Mouse (Mus musculus) small intestine, adult 2 months (tissue): ENCODE measurements at regions not wholly inside any gene's neighbourhood (a gene's known extent, or its start where the extent isn't known, plus 50 kb on each side); places are given as distances from the start of the nearest gene placed in this dataset.
A peak's percentile ranks its signal among the peaks of the same experiment; 100 is the strongest.

Experiments used
- H3K27ac ChIP-seq: fragments of 200-500 bp; 2 replicates; pipeline ENCODE4 v1.5.1; 2012; ENCODE audit warnings: low read depth, low read length, control low read depth, inconsistent platforms; ENCODE audit not compliant: insufficient read depth
- H3K27me3 ChIP-seq: fragments of 200-500 bp; 2 replicates; pipeline ENCODE4 v1.6.1; 2012; ENCODE audit warnings: mild to moderate bottlenecking, moderate library complexity, low read length, inconsistent platforms; ENCODE audit not compliant: control insufficient read depth, insufficient read depth
- H3K36me3 ChIP-seq: fragments of 200-500 bp; 2 replicates; pipeline ENCODE4 v1.6.1; 2012; ENCODE audit warnings: mild to moderate bottlenecking, low read length, control low read depth, inconsistent platforms; ENCODE audit not compliant: control insufficient read depth, insufficient read depth
- H3K4me1 ChIP-seq: fragments of 200-500 bp; 2 replicates; pipeline ENCODE4 v1.6.1; 2012; ENCODE audit warnings: low read length, inconsistent platforms, mixed read lengths; ENCODE audit not compliant: control insufficient read depth, insufficient read depth, insufficient read length
- H3K4me3 ChIP-seq: fragments of 200-500 bp; 2 replicates; pipeline ENCODE4 v1.5.1; 2012; ENCODE audit warnings: low read depth, mild to moderate bottlenecking, control low read depth, inconsistent platforms, low read length, moderate library complexity
- CTCF ChIP-seq: fragments of 200-500 bp; IDR thresholded peaks from 2 replicates; pipeline ENCODE4 v1.5.1; 2012; ENCODE audit warnings: low read depth, mild to moderate bottlenecking, control low read depth, inconsistent platforms, low read length, moderate library complexity, mixed read lengths; ENCODE audit not compliant: insufficient replicate concordance, insufficient read length; ENCODE audit errors: extremely low read depth
- POLR2A ChIP-seq: fragments of 200-500 bp; IDR thresholded peaks from 2 replicates; pipeline ENCODE4 v1.6.1; 2012; ENCODE audit warnings: low read depth, mild to moderate bottlenecking, control low read depth, inconsistent platforms, low read length, moderate library complexity
- WGBS: fragments of 180-500 bp; shearing (Covaris S2); methylation state at CpG from one replicate; pipeline ENCODE4 v1.1.7; 2018; 5-methylcytosine and 5-hydroxymethylcytosine counted together

GRCm38 (mm10) chr15:68384571-68385335, 1884.0 kb upstream of the Lrrc6 start:
- no peaks in the 10 kb centered on the region for H3K36me3 ChIP-seq
- no peaks in the 10 kb centered on the region for H3K4me1 ChIP-seq
- H3K27me3 ChIP-seq, result no peaks in the 10 kb centered on the region
- no peak overlapping the region for H3K27ac ChIP-seq
- no peak overlapping the region for H3K4me3 ChIP-seq
- whole genome bisulfite sequencing, result 55% methylated on average over 10 of the region's 10 CpGs
- no peak for TF ChIP-seq POLR2A
- no peak for TF ChIP-seq CTCF

DNA sequence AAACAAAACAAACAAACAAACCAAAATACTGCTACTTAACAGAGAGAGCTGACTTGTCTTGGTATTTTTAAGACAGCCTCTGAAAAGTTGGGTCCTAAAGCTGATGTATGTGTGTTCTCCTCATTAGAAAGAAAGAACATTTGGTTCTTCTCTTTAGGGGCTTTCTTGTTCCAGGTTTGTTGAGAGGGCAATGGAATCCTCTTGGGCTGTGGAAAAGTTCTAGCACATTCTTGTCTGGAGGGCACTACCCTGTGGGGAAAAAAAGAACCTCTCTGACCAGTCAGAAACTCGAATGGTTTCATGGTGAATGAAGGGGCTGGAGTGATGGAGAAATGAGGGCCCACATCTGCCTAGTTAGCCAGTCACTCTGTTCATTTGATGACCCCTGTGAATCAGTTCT, 1874.5 kb upstream of the Lrrc6 start:
- 39% methylated on average over 1 of the region's 1 CpGs for WGBS
- no peaks in the 10 kb centered on the region for H3K36me3 ChIP-seq

GRCm38 (mm10) chr15:68366816-68367215, 1866.1 kb upstream of the Lrrc6 start:
- Histone ChIP-seq H3K27ac (no peak overlapping the region), H3K4me1 (no peaks in the 10 kb centered on the region; the same call in 1 of the 2 replicates), H3K4me3 (no peak overlapping the region), H3K27me3 (no peaks in the 10 kb centered on the region), H3K36me3 (no peaks in the 10 kb centered on the region)
- WGBS, result 30% methylated on average over 3 of the region's 3 CpGs
- no peak for TF ChIP-seq POLR2A
- TF ChIP-seq CTCF, result no peak

More for the DNA sequence above, 1874.5 kb upstream of the Lrrc6 start:
- TF ChIP-seq POLR2A (no peak), CTCF (no peak)
- no peaks in the 10 kb centered on the region for H3K27me3 ChIP-seq
- no peaks in the 10 kb centered on the region for H3K4me1 ChIP-seq
- no peak overlapping the region for H3K4me3 ChIP-seq
- no peak overlapping the region for H3K27ac ChIP-seq

DNA sequence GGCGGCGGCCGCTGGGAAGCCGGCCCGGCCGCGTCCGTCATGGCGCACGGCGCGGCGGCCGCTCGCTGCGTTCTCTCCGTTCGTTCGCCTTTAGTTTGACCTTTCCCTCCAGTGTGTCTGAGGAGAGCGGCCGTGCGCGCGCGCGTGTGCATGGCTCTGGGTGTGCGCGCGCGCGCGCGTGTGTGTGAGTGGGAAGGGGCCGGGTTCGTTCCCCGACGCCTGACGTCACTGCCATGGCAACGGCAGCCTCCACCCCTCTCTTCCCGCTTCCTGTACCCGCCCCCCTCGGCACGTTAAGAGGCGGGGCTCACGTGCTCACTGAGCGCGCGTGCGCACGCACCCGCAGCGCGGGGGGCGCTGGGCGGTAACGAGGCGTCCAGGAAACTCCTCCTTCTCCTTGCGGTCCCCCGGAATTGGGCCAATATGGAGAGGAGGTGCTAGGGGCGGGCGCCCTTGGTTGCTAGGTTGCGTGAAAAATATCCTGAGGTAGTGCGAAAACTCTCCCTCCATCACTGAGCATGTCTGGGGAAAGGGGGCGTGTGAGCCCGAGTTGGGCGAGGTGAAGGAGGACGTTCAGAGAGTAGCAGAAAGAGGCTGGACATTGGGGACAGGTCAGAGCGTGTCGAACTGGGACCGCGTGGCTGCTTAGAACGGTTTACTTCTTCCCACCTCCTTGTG, 1862.5 kb upstream of the Lrrc6 start:
- 2% methylated on average over 63 of the region's 72 CpGs for WGBS
- Histone ChIP-seq H3K27me3 (no peaks in the 10 kb centered on the region), H3K4me3 (peak overlapping the region; percentile 62), H3K36me3 (no peaks in the 10 kb centered on the region), H3K27ac (peak overlapping the region; percentile 45; the same call in 1 of the 2 replicates), H3K4me1 (no peaks in the 10 kb centered on the region; the same call in 1 of the 2 replicates)
- TF ChIP-seq CTCF (no peak), POLR2A (peak; percentile 62; the same call in 1 of the 2 replicates)

- WGBS, result 5% methylated on average over 113 of the region's 121 CpGs
- no peaks in the 10 kb centered on the region for H3K36me3 ChIP-seq
- H3K4me3 ChIP-seq, result peak overlapping the region; percentile 96
- H3K27me3 ChIP-seq, result no peaks in the 10 kb centered on the region
- no peak; the same call in 1 of the 2 replicates for TF ChIP-seq POLR2A
- no peak for TF ChIP-seq CTCF
- H3K4me1 ChIP-seq, result no peaks in the 10 kb centered on the region; the same call in 1 of the 2 replicates
- H3K27ac ChIP-seq, result peak overlapping the region; percentile 76
Observed at GRCm38 (mm10) chr15:68362081-68363057, 1861.7 kb upstream of the Lrrc6 start.

GRCm38 (mm10) chr15:68360956-68361908, 1860.5 kb upstream of the Lrrc6 start:
- TF ChIP-seq CTCF (no peak), POLR2A (no peak)
- peak overlapping the region; percentile 76; the same call in 1 of the 2 replicates for H3K27ac ChIP-seq
- 11% methylated on average over 6 of the region's 6 CpGs for WGBS
- H3K27me3 ChIP-seq, result no peaks in the 10 kb centered on the region
- no peaks in the 10 kb centered on the region for H3K36me3 ChIP-seq
- H3K4me1 ChIP-seq, result no peaks in the 10 kb centered on the region; the same call in 1 of the 2 replicates
- H3K4me3 ChIP-seq, result peak overlapping the region; percentile 96; the same call in 1 of the 2 replicates
